Comparison of ENCODE assay signal across 8 mouse cellular contexts in the genomic region with DNA sequence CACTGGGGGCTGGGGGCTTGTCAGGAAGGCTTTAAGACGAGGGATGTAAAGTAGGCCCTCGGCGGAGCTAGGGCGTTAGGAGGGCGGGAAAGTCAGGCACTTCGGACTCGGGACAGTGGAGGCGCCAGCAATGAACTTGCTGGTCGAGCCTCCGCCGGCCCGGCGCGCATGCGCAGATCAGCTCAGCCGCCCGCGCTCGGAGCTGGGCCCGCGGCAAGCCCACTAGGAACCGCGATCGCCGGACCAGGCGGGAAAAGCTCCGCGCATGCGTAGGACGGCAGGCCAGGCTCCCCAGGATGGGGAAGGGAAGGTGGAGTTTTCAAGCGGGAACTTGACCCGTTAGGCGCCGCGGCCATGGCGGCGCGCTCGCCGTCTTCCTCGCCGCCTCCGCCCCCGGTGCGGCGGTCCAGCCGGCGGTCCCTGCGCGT. TPM values are rescaled to one million over a fixed set of nuclear protein-coding genes. Genes with fewer than 3 reads are reported as not detected.
DNase-seq lines count a peak whose midpoint lies in the region; ATAC-seq and TF ChIP-seq lines count a peak whose summit lies in the region.

Gene Cntln (plus strand): TSS at position 199 of the 428 bp plus-strand sequence.

- no peaks in the 10 kb centered on the region for H3K27me3 ChIP-seq in hindbrain, postnatal 0 days (ENCODE audit: insufficient read depth, low read length)

- peak within 1 kb of the TSS; percentile 93 for H3K4me2 ChIP-seq in hindbrain, postnatal 0 days (ENCODE audit: low read depth, low read length)

- H3K9me3 ChIP-seq in hindbrain, postnatal 0 days (ENCODE audit: low read length): no peaks in the 10 kb centered on the region

- peak; percentile 57 for ATAC-seq in activated CD4-positive, CD25-positive, alpha-beta regulatory T cell, adult 4 months
- peak; percentile 84 for ATAC-seq in common myeloid progenitor, adult 5-6 weeks (replicated peaks; ENCODE audit: low read depth, poor library complexity, severe bottlenecking)
- peak; percentile 96 for ATAC-seq in hindbrain, postnatal 0 days

- H3K4me1 ChIP-seq in hindbrain, postnatal 0 days (ENCODE audit: insufficient read depth, low read length): no peaks in the 10 kb centered on the region

- peak; percentile 13; the same call in 1 of the 2 replicates for TF ChIP-seq CTCF in gastrocnemius, adult 2 months (IDR thresholded peaks at IDR 0.05)
- peak; percentile 41 for TF ChIP-seq CTCF in hindbrain, postnatal 0 days (IDR thresholded peaks at IDR 0.05; ENCODE audit: low read depth)

- DNase-seq in gastrocnemius, adult 2 months: peak; percentile 98
- DNase-seq in hindbrain, postnatal 0 days (ENCODE audit: low spot score): peak; percentile 96
- DNase-seq in left cerebral cortex, adult 18-20 months (ENCODE audit: low spot score in 2 of 2): peak; percentile 92 to 95
- peak; percentile 96 to 98 for DNase-seq in lung, postnatal 4 days
- DNase-seq in retina, postnatal 1 day: peak; percentile 95
- DNase-seq in thymus, postnatal 4 days: peak; percentile 87

- peak within 1 kb of the TSS; percentile 88 for H3K9ac ChIP-seq in hindbrain, postnatal 0 days (replicated peaks; ENCODE audit: low read length)

- intact Hi-C loops in gastrocnemius, adult 2 months (cut with DNase I): no loop called here

- H3K4me3 ChIP-seq in gastrocnemius, adult 2 months: peak within 1 kb of the TSS; percentile 79
- peak within 1 kb of the TSS; percentile 91 for H3K4me3 ChIP-seq in hindbrain, postnatal 0 days (ENCODE audit: low read length)

- no peaks in the 10 kb centered on the region for H3K36me3 ChIP-seq in hindbrain, postnatal 0 days (ENCODE audit: insufficient read depth, low read length)

- 1% methylated on average over 43 of the region's 50 CpGs for WGBS in hindbrain, postnatal 0 days

- peak within 1 kb of the TSS; percentile 93 for H3K27ac ChIP-seq in gastrocnemius, adult 2 months
- peak within 1 kb of the TSS; percentile 81 for H3K27ac ChIP-seq in hindbrain, postnatal 0 days

RNA-seq across cellular contexts. Expression of gene Cntln, which starts in this region (rescaled TPM):
- polyA plus RNA-seq in activated CD4-positive, CD25-positive, alpha-beta regulatory T cell, adult 4 months (2017; shearing (Covaris generic)): 1 to 10 TPM; 3.4 to 3.6 TPM
- total RNA-seq in common myeloid progenitor, adult 5-6 weeks (2017): 50.3 and 62.0 TPM in 2 replicates
- total RNA-seq in gastrocnemius, adult 2 months (2021): 1 to 10 TPM in 1 of 2 experiments, under 1 TPM in 1; 0.99 to 1.5 TPM
- 8.4 and 9.2 TPM in 2 replicates for total RNA-seq in hindbrain, postnatal 0 days (2014; rRNA removed)
- polyA plus RNA-seq in hindbrain, postnatal 0 days (2015; fragmentation: Nextera tagmentation; extraction: Ambion mirVana): 5.9 and 7.1 TPM in 2 replicates
- total RNA-seq in left cerebral cortex, adult 18-20 months (2021): 10 to 100 TPM in 1 of 2 experiments, 1 to 10 TPM in 1; 9.1 to 10.5 TPM

Comparison
In these comparisons a context has a peak if more than half of its experiments do, and no peak if none do; other contexts are left out.
1. Peak in every context shown above with its lines: DNase-seq, ATAC-seq, H3K4me3 ChIP-seq and H3K27ac ChIP-seq.